In genomic region chr1:138507446-138508043, GRCm38 (mm10) we compare ENCODE assay signal across 12 mouse cellular contexts.
DNase-seq lines count a peak whose midpoint lies in the region; ATAC-seq lines count a peak whose summit lies in the region.
"Had no signal": no experiment of that assay in that cellular context is flagged by ENCODE, and none has a peak within 500 bp of the region (broad histone marks: within the 10 kb centered on the region; RNA-seq: fewer than 3 reads in every experiment).

No protein-coding gene starts in this region.

- peak; percentile 39; the same call in 1 of the 2 replicates for ATAC-seq in embryonic facial prominence, embryonic 14.5 days (ENCODE audit: low read depth)
- no peak for ATAC-seq in midbrain, embryonic 14.5 days (ENCODE audit: low FRiP score, low TSS enrichment)

- H3K4me3 ChIP-seq in embryonic facial prominence, embryonic 14.5 days (ENCODE audit: low read depth, low read length), result no peak overlapping the region
- H3K4me3 ChIP-seq in embryonic facial prominence, embryonic 10.5 days, result no peak overlapping the region
- H3K4me3 ChIP-seq in midbrain, embryonic 10.5 days, result no peak overlapping the region
- H3K4me3 ChIP-seq in midbrain, embryonic 14.5 days (replicated peaks; ENCODE audit: low read depth, low read length), result no peak overlapping the region
- H3K4me3 ChIP-seq: heart, embryonic 13.5 days; intestine, embryonic 15.5 days; neural tube, embryonic 12.5 days had no signal

- no peak overlapping the region for H3K9ac ChIP-seq in embryonic facial prominence, embryonic 14.5 days (ENCODE audit: low read depth, low read length)
- no peak overlapping the region for H3K9ac ChIP-seq in midbrain, embryonic 14.5 days (replicated peaks; ENCODE audit: low read length)
- H3K9ac ChIP-seq: intestine, embryonic 15.5 days; neural tube, embryonic 12.5 days had no signal

- H3K36me3 ChIP-seq in embryonic facial prominence, embryonic 14.5 days (ENCODE audit: control insufficient read depth, insufficient read depth, low read length), result no peaks in the 10 kb centered on the region
- H3K36me3 ChIP-seq in embryonic facial prominence, embryonic 10.5 days (replicated peaks), result no peaks in the 10 kb centered on the region
- no peaks in the 10 kb centered on the region for H3K36me3 ChIP-seq in midbrain, embryonic 10.5 days
- no peaks in the 10 kb centered on the region for H3K36me3 ChIP-seq in midbrain, embryonic 14.5 days (ENCODE audit: control insufficient read depth, insufficient read depth, low read length)
- H3K36me3 ChIP-seq: heart, embryonic 13.5 days; intestine, embryonic 15.5 days; neural tube, embryonic 12.5 days had no signal

- DNase-seq in embryonic facial prominence, embryonic 14.5 days (ENCODE audit: low spot score), result no peak
- DNase-seq in embryonic facial prominence, embryonic 10.5 days (ENCODE audit: low spot score), result no peak
- no peak for DNase-seq in midbrain, embryonic 10.5 days (ENCODE audit: low spot score)
- no peak for DNase-seq in midbrain, embryonic 14.5 days
- DNase-seq in kidney, postnatal 25 days, result peak; percentile 40 to 68
- no peak for DNase-seq in ovary, adult 18-20 months (ENCODE audit: low spot score)
- no peak for DNase-seq in retina, postnatal 1 day
- DNase-seq in heart, adult 9 months (ENCODE audit: low spot score in 2 of 2), result no peak
- DNase-seq: thymus, postnatal 36 days had no signal

- H3K9me3 ChIP-seq in embryonic facial prominence, embryonic 14.5 days (ENCODE audit: control insufficient read depth, low read length), result no peaks in the 10 kb centered on the region
- H3K9me3 ChIP-seq in embryonic facial prominence, embryonic 10.5 days, result no peaks in the 10 kb centered on the region
- H3K9me3 ChIP-seq in midbrain, embryonic 10.5 days (replicated peaks), result no peaks in the 10 kb centered on the region
- H3K9me3 ChIP-seq in midbrain, embryonic 14.5 days (ENCODE audit: control insufficient read depth, low read length), result no peaks in the 10 kb centered on the region
- H3K9me3 ChIP-seq: heart, embryonic 13.5 days; intestine, embryonic 15.5 days; neural tube, embryonic 12.5 days had no signal

- peaks cover 15% of the 10 kb centered on the region; the same call in 1 of the 2 replicates for H3K4me1 ChIP-seq in embryonic facial prominence, embryonic 14.5 days (ENCODE audit: control insufficient read depth, insufficient read depth, low read length)
- H3K4me1 ChIP-seq in embryonic facial prominence, embryonic 10.5 days, result peaks cover 26% of the 10 kb centered on the region
- peaks cover 38% of the 10 kb centered on the region for H3K4me1 ChIP-seq in midbrain, embryonic 10.5 days
- H3K4me1 ChIP-seq in midbrain, embryonic 14.5 days (ENCODE audit: control insufficient read depth, insufficient read depth, low read length), result peaks cover 20% of the 10 kb centered on the region
- H3K4me1 ChIP-seq: intestine, embryonic 15.5 days had no signal

- H3K27ac ChIP-seq in embryonic facial prominence, embryonic 14.5 days (replicated peaks; ENCODE audit: low read depth, low read length), result no peak overlapping the region
- no peak overlapping the region for H3K27ac ChIP-seq in embryonic facial prominence, embryonic 10.5 days (replicated peaks)
- peak overlapping the region; percentile 57; the same call in 1 of the 2 replicates for H3K27ac ChIP-seq in midbrain, embryonic 10.5 days (replicated peaks)
- H3K27ac ChIP-seq in midbrain, embryonic 14.5 days (replicated peaks; ENCODE audit: low read depth, low read length), result no peak overlapping the region
- H3K27ac ChIP-seq: heart, embryonic 13.5 days; intestine, embryonic 15.5 days; neural tube, embryonic 12.5 days had no signal

- WGBS in embryonic facial prominence, embryonic 14.5 days, result 56% methylated on average over 13 of the region's 13 CpGs
- 80% methylated on average over 13 of the region's 13 CpGs for WGBS in embryonic facial prominence, embryonic 10.5 days
- WGBS in midbrain, embryonic 10.5 days, result 92% methylated on average over 13 of the region's 13 CpGs
- 79% methylated on average over 13 of the region's 13 CpGs for WGBS in midbrain, embryonic 14.5 days

- no peaks in the 10 kb centered on the region for H3K27me3 ChIP-seq in embryonic facial prominence, embryonic 14.5 days (replicated peaks; ENCODE audit: control insufficient read depth, insufficient read depth, low read length)
- H3K27me3 ChIP-seq in embryonic facial prominence, embryonic 10.5 days (replicated peaks; ENCODE audit: low read depth, poor library complexity, severe bottlenecking), result no peaks in the 10 kb centered on the region
- H3K27me3 ChIP-seq in midbrain, embryonic 10.5 days (ENCODE audit: low read depth, poor library complexity, severe bottlenecking), result no peaks in the 10 kb centered on the region
- no peaks in the 10 kb centered on the region for H3K27me3 ChIP-seq in midbrain, embryonic 14.5 days (ENCODE audit: control insufficient read depth, insufficient read depth, low read length)
- H3K27me3 ChIP-seq: heart, embryonic 13.5 days; intestine, embryonic 15.5 days; neural tube, embryonic 12.5 days had no signal

- no peak overlapping the region for H3K4me2 ChIP-seq in embryonic facial prominence, embryonic 14.5 days (ENCODE audit: low read depth, low read length)
- no peak overlapping the region for H3K4me2 ChIP-seq in midbrain, embryonic 14.5 days (ENCODE audit: low read length)
- H3K4me2 ChIP-seq: heart, embryonic 13.5 days; intestine, embryonic 15.5 days; neural tube, embryonic 12.5 days had no signal

Comparison
In these comparisons a context has a peak if more than half of its experiments do, and no peak if none do; other contexts are left out.
1. DNase-seq: peak in kidney, postnatal 25 days (2 of 2); none in embryonic facial prominence, embryonic 14.5 days (single experiment), embryonic facial prominence, embryonic 10.5 days (single experiment), midbrain, embryonic 10.5 days (single experiment), midbrain, embryonic 14.5 days (single experiment), ovary, adult 18-20 months (single experiment), retina, postnatal 1 day (single experiment) and heart, adult 9 months (0 of 2).